Mouse (Mus musculus): ENCODE measurements around the gene Wnk2. TPM values are rescaled to one million over a fixed set of nuclear protein-coding genes. Genes with fewer than 3 reads are reported as not detected.

Gene Wnk2
- polyA plus RNA-seq, 1 experiment = not detected

DNA sequence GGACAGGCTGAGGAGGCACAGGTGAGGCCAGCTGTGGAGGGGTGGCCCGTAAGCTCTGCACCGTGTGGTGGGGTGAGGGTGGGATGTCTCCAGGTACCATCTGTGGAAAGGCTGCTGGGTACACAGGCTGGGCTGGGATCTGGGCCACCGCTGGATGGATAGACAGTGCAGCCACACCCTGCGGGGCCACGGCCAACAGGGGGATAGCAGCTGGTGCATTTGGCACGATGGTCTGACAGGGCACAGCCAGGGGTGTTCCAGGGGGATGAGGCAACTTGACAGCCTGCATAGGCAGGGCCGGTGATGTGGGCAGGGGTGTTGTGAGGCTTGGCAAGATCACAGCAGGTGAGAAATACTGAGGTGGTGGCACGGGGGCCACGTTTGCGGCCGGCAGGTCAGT, 71.6 kb downstream of the Wnk2 start:
- Histone ChIP-seq H3K79me2 (ENCODE audit: control insufficient read depth, insufficient read depth) (no peaks in the 10 kb centered on the region), H3K27me3 (ENCODE audit: control insufficient read depth, insufficient read depth, insufficient read length) (peaks cover 100% of the 10 kb centered on the region), H3K36me3 (ENCODE audit: control insufficient read depth, insufficient read depth) (no peaks in the 10 kb centered on the region), H3K4me3 (ENCODE audit: insufficient read depth, poor library complexity, severe bottlenecking) (no peak overlapping the region), H3ac (ENCODE audit: control insufficient read depth, insufficient read length, low read depth) (no peak overlapping the region), H3K79me3 (ENCODE audit: low read depth) (no peaks in the 10 kb centered on the region)
- TF ChIP-seq USF1 (IDR thresholded peaks at IDR 0.05; ENCODE audit: low read depth) (no peak), FOSL1 (IDR thresholded peaks at IDR 0.05; ENCODE audit: insufficient read depth, low read length, poor library complexity, severe bottlenecking) (no peak)

DNA sequence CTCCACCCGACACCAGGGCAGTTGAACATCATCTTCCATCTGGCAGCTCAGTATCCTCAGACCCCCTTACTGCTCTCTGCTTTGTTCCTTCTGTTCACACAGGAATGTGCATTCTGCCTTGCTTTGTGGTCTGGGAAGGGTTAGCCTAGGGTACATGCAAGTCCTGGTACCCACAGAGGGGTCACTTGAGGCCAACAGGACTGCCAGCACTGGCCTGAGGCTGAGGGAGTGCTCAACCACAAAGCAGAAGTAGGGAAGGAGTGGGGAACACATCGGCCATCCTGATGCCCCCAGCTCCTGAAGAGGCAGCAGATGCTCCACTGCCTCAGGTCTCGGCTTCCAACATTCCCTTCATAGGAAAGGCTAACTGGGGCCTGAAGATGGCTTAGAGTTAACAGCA, 72.4 kb downstream of the Wnk2 start:
- Histone ChIP-seq H3K27me3 (ENCODE audit: control insufficient read depth, insufficient read depth, insufficient read length) (peaks cover 96% of the 10 kb centered on the region), H3K36me3 (ENCODE audit: control insufficient read depth, insufficient read depth) (no peaks in the 10 kb centered on the region), H3K79me2 (ENCODE audit: control insufficient read depth, insufficient read depth) (no peaks in the 10 kb centered on the region), H3K79me3 (ENCODE audit: low read depth) (no peaks in the 10 kb centered on the region), H3ac (ENCODE audit: control insufficient read depth, insufficient read length, low read depth) (no peak overlapping the region), H3K4me3 (ENCODE audit: insufficient read depth, poor library complexity, severe bottlenecking) (no peak overlapping the region)
- no peak for TF ChIP-seq FOSL1 (IDR thresholded peaks at IDR 0.05; ENCODE audit: insufficient read depth, low read length, poor library complexity, severe bottlenecking)
- TF ChIP-seq MYOG (IDR thresholded peaks at IDR 0.05; ENCODE audit: control insufficient read depth, extremely low read depth, insufficient read length) = no peak
- no peak for TF ChIP-seq MYOD1 (IDR thresholded peaks at IDR 0.05; ENCODE audit: control insufficient read depth, insufficient read length, low read depth)
- TF ChIP-seq CTCF (IDR thresholded peaks at IDR 0.05; ENCODE audit: control insufficient read depth, insufficient read depth, insufficient read length) = no peak
- no peak for TF ChIP-seq CEBPB (IDR thresholded peaks at IDR 0.05; ENCODE audit: low read depth)
- TF ChIP-seq MAX (IDR thresholded peaks at IDR 0.05) = no peak
- TF ChIP-seq USF1 (IDR thresholded peaks at IDR 0.05; ENCODE audit: low read depth) = no peak

DNA sequence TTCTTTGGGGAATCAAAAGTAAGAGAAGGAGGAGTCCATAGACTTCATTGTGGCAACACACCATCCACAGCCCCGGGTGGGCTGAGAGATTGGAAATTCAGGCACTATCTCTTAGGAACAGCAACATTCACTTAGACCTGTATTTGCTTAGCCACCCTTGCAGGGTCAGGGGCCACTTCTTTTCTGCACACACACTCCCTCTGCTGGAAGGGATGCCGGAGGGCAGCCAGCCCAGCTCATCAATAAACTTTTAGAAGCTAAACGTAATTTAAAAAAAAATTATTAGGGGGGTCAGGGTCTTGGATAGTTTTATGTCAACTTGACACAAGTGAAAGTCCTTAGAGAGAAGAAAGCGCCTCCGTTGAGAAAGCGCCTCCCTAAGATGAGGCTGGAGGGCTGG, 74.5 kb downstream of the Wnk2 start:
- Histone ChIP-seq H3K79me3 (ENCODE audit: low read depth) (no peaks in the 10 kb centered on the region), H3K27me3 (ENCODE audit: control insufficient read depth, insufficient read depth, insufficient read length) (peaks cover 75% of the 10 kb centered on the region), H3K4me3 (ENCODE audit: insufficient read depth, poor library complexity, severe bottlenecking) (no peak overlapping the region), H3K79me2 (ENCODE audit: control insufficient read depth, insufficient read depth) (no peaks in the 10 kb centered on the region), H3ac (ENCODE audit: control insufficient read depth, insufficient read length, low read depth) (no peak overlapping the region), H3K36me3 (ENCODE audit: control insufficient read depth, insufficient read depth) (no peaks in the 10 kb centered on the region)
- TF ChIP-seq MAX (IDR thresholded peaks at IDR 0.05) (no peak), MYOG (IDR thresholded peaks at IDR 0.05; ENCODE audit: control insufficient read depth, extremely low read depth, insufficient read length) (no peak), USF1 (IDR thresholded peaks at IDR 0.05; ENCODE audit: low read depth) (no peak), FOSL1 (IDR thresholded peaks at IDR 0.05; ENCODE audit: insufficient read depth, low read length, poor library complexity, severe bottlenecking) (no peak), CEBPB (IDR thresholded peaks at IDR 0.05; ENCODE audit: low read depth) (no peak), CTCF (IDR thresholded peaks at IDR 0.05; ENCODE audit: control insufficient read depth, insufficient read depth, insufficient read length) (no peak), MYOD1 (IDR thresholded peaks at IDR 0.05; ENCODE audit: control insufficient read depth, insufficient read length, low read depth) (no peak)

DNA sequence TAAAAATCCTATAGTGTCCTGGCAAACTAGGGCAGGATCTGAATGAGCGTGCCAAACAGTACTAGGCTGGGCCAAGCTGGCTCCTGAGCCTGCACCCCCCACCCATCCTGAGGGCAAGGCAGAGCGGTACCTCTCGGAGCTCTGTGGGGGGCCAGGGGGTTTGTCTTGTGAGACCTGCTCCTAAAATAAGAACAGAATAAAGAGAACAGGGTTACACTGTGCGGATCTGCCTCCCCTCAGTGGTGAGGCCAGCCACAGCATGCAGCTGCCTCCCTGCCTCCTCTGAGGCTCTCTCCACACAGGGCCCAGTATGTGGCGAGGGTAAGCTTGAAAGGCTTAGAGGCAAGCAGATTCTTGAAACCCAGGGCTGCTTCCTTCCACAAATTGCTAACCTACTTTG, 76.0 kb downstream of the Wnk2 start:
- TF ChIP-seq MYOD1 (IDR thresholded peaks at IDR 0.05; ENCODE audit: control insufficient read depth, insufficient read length, low read depth) (no peak), CEBPB (IDR thresholded peaks at IDR 0.05; ENCODE audit: low read depth) (no peak), MAX (IDR thresholded peaks at IDR 0.05) (no peak), FOSL1 (IDR thresholded peaks at IDR 0.05; ENCODE audit: insufficient read depth, low read length, poor library complexity, severe bottlenecking) (no peak), MYOG (IDR thresholded peaks at IDR 0.05; ENCODE audit: control insufficient read depth, extremely low read depth, insufficient read length) (no peak), CTCF (IDR thresholded peaks at IDR 0.05; ENCODE audit: control insufficient read depth, insufficient read depth, insufficient read length) (no peak)
- Histone ChIP-seq H3K4me3 (ENCODE audit: insufficient read depth, poor library complexity, severe bottlenecking) (no peak overlapping the region), H3K27me3 (ENCODE audit: control insufficient read depth, insufficient read depth, insufficient read length) (peaks cover 74% of the 10 kb centered on the region), H3K79me2 (ENCODE audit: control insufficient read depth, insufficient read depth) (no peaks in the 10 kb centered on the region), H3ac (ENCODE audit: control insufficient read depth, insufficient read length, low read depth) (no peak overlapping the region), H3K79me3 (ENCODE audit: low read depth) (no peaks in the 10 kb centered on the region), H3K36me3 (ENCODE audit: control insufficient read depth, insufficient read depth) (no peaks in the 10 kb centered on the region)

DNA sequence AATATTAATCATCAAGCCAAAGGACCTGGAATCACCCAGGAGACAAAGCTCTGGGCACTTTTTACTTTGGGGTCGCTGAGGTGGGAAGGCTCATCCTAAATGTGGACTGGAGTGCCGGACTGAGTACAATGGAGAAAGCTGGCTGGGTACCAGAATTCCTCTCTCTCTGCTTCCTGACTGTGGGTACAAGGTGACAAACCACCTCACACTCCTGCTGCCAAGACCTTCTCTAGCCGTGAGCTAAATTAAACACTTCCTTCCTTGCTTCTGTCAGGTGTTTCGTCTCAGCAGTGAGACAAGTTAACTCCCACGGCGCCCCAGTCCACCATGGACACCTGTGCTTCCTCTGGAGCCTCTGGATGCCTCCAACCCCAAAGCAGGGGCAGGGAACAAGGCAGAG, 77.8 kb downstream of the Wnk2 start:
- H3K36me3 ChIP-seq (ENCODE audit: control insufficient read depth, insufficient read depth) = no peaks in the 10 kb centered on the region
- H3K79me3 ChIP-seq (ENCODE audit: low read depth) = no peaks in the 10 kb centered on the region
- H3ac ChIP-seq (ENCODE audit: control insufficient read depth, insufficient read length, low read depth) = no peak overlapping the region
- H3K27me3 ChIP-seq (ENCODE audit: control insufficient read depth, insufficient read depth, insufficient read length) = peaks cover 74% of the 10 kb centered on the region
- no peak overlapping the region for H3K4me3 ChIP-seq (ENCODE audit: insufficient read depth, poor library complexity, severe bottlenecking)
- TF ChIP-seq MYOD1 (IDR thresholded peaks at IDR 0.05; ENCODE audit: control insufficient read depth, insufficient read length, low read depth) (no peak), CEBPB (IDR thresholded peaks at IDR 0.05; ENCODE audit: low read depth) (no peak), CTCF (IDR thresholded peaks at IDR 0.05; ENCODE audit: control insufficient read depth, insufficient read depth, insufficient read length) (no peak), MAX (IDR thresholded peaks at IDR 0.05) (no peak), USF1 (IDR thresholded peaks at IDR 0.05; ENCODE audit: low read depth) (no peak), FOSL1 (IDR thresholded peaks at IDR 0.05; ENCODE audit: insufficient read depth, low read length, poor library complexity, severe bottlenecking) (no peak), MYOG (IDR thresholded peaks at IDR 0.05; ENCODE audit: control insufficient read depth, extremely low read depth, insufficient read length) (no peak)
- no peaks in the 10 kb centered on the region for H3K79me2 ChIP-seq (ENCODE audit: control insufficient read depth, insufficient read depth)

DNA sequence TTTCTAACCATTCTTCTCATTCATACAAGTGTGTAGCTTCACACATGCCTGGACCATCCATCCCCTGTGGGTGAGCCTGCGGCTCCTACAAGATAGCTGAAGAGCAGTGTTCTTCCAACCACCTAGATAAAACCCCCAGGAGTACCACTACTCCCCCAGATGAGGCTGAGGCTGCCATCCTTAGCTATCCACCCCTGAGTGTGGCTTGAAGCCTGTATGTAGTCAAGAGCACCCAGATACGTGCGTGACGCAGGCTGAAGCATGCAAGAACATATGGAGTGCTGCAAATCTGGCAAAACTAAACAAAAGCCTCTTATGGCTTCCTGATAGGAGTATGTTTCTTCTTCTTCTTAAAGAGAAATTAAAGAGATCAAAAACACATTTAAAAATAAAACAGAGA, 78.4 kb downstream of the Wnk2 start:
- H3K36me3 ChIP-seq (ENCODE audit: control insufficient read depth, insufficient read depth) = no peaks in the 10 kb centered on the region
- peaks cover 74% of the 10 kb centered on the region for H3K27me3 ChIP-seq (ENCODE audit: control insufficient read depth, insufficient read depth, insufficient read length)
- TF ChIP-seq MAX (IDR thresholded peaks at IDR 0.05) (no peak), CTCF (IDR thresholded peaks at IDR 0.05; ENCODE audit: control insufficient read depth, insufficient read depth, insufficient read length) (no peak)
- no peak overlapping the region for H3K4me3 ChIP-seq (ENCODE audit: insufficient read depth, poor library complexity, severe bottlenecking)
- no peaks in the 10 kb centered on the region for H3K79me3 ChIP-seq (ENCODE audit: low read depth)
- H3K79me2 ChIP-seq (ENCODE audit: control insufficient read depth, insufficient read depth) = no peaks in the 10 kb centered on the region
- H3ac ChIP-seq (ENCODE audit: control insufficient read depth, insufficient read length, low read depth) = no peak overlapping the region
